Mouse (Mus musculus) midbrain, embryonic 12.5 days (tissue): ENCODE results near the gene Gm19426. TPM values are rescaled to one million over a fixed set of nuclear protein-coding genes. Genes with fewer than 3 reads are reported as not detected.

Experiments
- ATAC-seq: fragments of 200-750 bp; cut with Nextera tagmentation; 2 replicates; pipeline ENCODE4 v1.8.0; 2017; ENCODE audit warnings: low read depth, moderate TSS enrichment, moderate library complexity; ENCODE audit not compliant: low FRiP score
- H3K27ac ChIP-seq: fragments of 300-500 bp; sonication (generic); replicated peaks from 2 replicates; pipeline ENCODE4 v1.5.1; 2016; ENCODE audit warnings: mild to moderate bottlenecking
- H3K27me3 ChIP-seq: fragments of 300-500 bp; sonication (generic); 2 replicates; pipeline ENCODE4 v1.6.1; 2016; ENCODE audit warnings: mild to moderate bottlenecking
- H3K36me3 ChIP-seq: fragments of 300-500 bp; sonication (generic); 2 replicates; pipeline ENCODE4 v1.6.1; 2016
- H3K4me1 ChIP-seq: fragments of 300-500 bp; sonication (generic); 2 replicates; pipeline ENCODE4 v1.6.1; 2016
- H3K4me2 ChIP-seq: fragments of 300-500 bp; sonication (generic); replicated peaks from 2 replicates; pipeline ENCODE4 v1.6.1; 2016; ENCODE audit warnings: mild to moderate bottlenecking, moderate library complexity
- H3K4me3 ChIP-seq: fragments of 300-500 bp; sonication (generic); 2 replicates; pipeline ENCODE4 v1.5.1; 2016; ENCODE audit warnings: mild to moderate bottlenecking
- H3K9ac ChIP-seq: fragments of 300-500 bp; sonication (generic); replicated peaks from 2 replicates; pipeline ENCODE4 v1.6.1; 2016; ENCODE audit warnings: mild to moderate bottlenecking, moderate library complexity
- H3K9me3 ChIP-seq: fragments of 300-500 bp; sonication (generic); 2 replicates; pipeline ENCODE4 v1.6.1; 2016; ENCODE audit warnings: mild to moderate bottlenecking
- WGBS: fragments of 180-500 bp; shearing (Covaris S2); methylation state at CpG from one replicate; pipeline ENCODE4 v1.1.7; 2016; 5-methylcytosine and 5-hydroxymethylcytosine counted together
- polyA plus RNA-seq: library from polyadenylated mRNA; unstranded; fragments of >200 nt; fragmentation: Nextera tagmentation; extraction: Ambion mirVana; gene quantifications from 2 replicates; pipeline ENCODE4 v1.2.1, GENCODE M21; 2016

Gm19426 gene
- polyA plus RNA-seq, 1 experiment from 2014 or later: 9.1 TPM

GRCm38 (mm10) chr2:84716423-84717355 lies 26.8 kb downstream of the Gm19426 start:
- Histone ChIP-seq H3K27me3 (no peaks in the 10 kb centered on the region), H3K4me2 (peak overlapping the region; percentile 81), H3K4me3 (peak overlapping the region; percentile 96), H3K9me3 (no peaks in the 10 kb centered on the region), H3K27ac (peak overlapping the region; percentile 97; the same call in 1 of the 2 replicates), H3K4me1 (peaks cover 16% of the 10 kb centered on the region), H3K36me3 (peaks cover 7% of the 10 kb centered on the region), H3K9ac (peak overlapping the region; percentile 71)
- ATAC-seq: no peak
- WGBS: 39% methylated on average over 9 of the region's 9 CpGs

GRCm38 (mm10) chr2:84715562-84716361 lies 27.7 kb downstream of the Gm19426 start:
- Histone ChIP-seq H3K4me3 (peak overlapping the region; percentile 96), H3K4me2 (peak overlapping the region; percentile 81), H3K27ac (peak overlapping the region; percentile 97), H3K4me1 (peaks cover 16% of the 10 kb centered on the region), H3K27me3 (no peaks in the 10 kb centered on the region), H3K36me3 (peaks cover 4% of the 10 kb centered on the region; the same call in 1 of the 2 replicates), H3K9me3 (no peaks in the 10 kb centered on the region), H3K9ac (peak overlapping the region; percentile 94)
- peak; percentile 94 for ATAC-seq
- WGBS: under 1% methylated on average over 33 of the region's 33 CpGs

- H3K9ac ChIP-seq: peak within 1 kb of the TSS; percentile 94
- under 1% methylated on average over 81 of the region's 107 CpGs for WGBS
- H3K4me1 ChIP-seq: peaks cover 16% of the 10 kb centered on the region
- H3K4me3 ChIP-seq: peak within 1 kb of the TSS; percentile 96
- peak within 1 kb of the TSS; percentile 97 for H3K27ac ChIP-seq
- H3K4me2 ChIP-seq: peak within 1 kb of the TSS; percentile 81
- no peaks in the 10 kb centered on the region for H3K9me3 ChIP-seq
- no peaks in the 10 kb centered on the region for H3K27me3 ChIP-seq
- H3K36me3 ChIP-seq: peaks cover 12% of the 10 kb centered on the region
- peak; percentile 97 for ATAC-seq
Observed at GRCm38 (mm10) chr2:84714811-84715561, 28.5 kb downstream of the Gm19426 start, which contains the start of gene Zdhhc5. Gene Zdhhc5 (minus strand): TSS chr2:84715180.

- 1% methylated on average over 24 of the region's 26 CpGs for WGBS
- Histone ChIP-seq H3K4me1 (peaks cover 16% of the 10 kb centered on the region), H3K4me3 (peak overlapping the region; percentile 96), H3K27ac (peak overlapping the region; percentile 97), H3K4me2 (peak overlapping the region; percentile 81), H3K9me3 (no peaks in the 10 kb centered on the region), H3K9ac (peak overlapping the region; percentile 94), H3K27me3 (no peaks in the 10 kb centered on the region), H3K36me3 (peaks cover 16% of the 10 kb centered on the region)
- peak; percentile 16 for ATAC-seq
Observed at GRCm38 (mm10) chr2:84714422-84714810, 29.0 kb downstream of the Gm19426 start.

- H3K4me1 ChIP-seq: peaks cover 26% of the 10 kb centered on the region
- WGBS: 88% methylated on average over 2 of the region's 2 CpGs
- ATAC-seq: no peak
- H3K9ac ChIP-seq: no peak overlapping the region
- H3K27me3 ChIP-seq: no peaks in the 10 kb centered on the region
- H3K9me3 ChIP-seq: no peaks in the 10 kb centered on the region
- H3K4me3 ChIP-seq: no peak overlapping the region
- no peak overlapping the region for H3K4me2 ChIP-seq
- H3K27ac ChIP-seq: no peak overlapping the region
- H3K36me3 ChIP-seq: peaks cover 33% of the 10 kb centered on the region
Observed at GRCm38 (mm10) chr2:84711898-84712297, 31.6 kb downstream of the Gm19426 start.

- Histone ChIP-seq H3K27me3 (no peaks in the 10 kb centered on the region), H3K4me2 (no peak overlapping the region), H3K36me3 (peaks cover 50% of the 10 kb centered on the region), H3K9me3 (no peaks in the 10 kb centered on the region), H3K9ac (no peak overlapping the region), H3K27ac (no peak overlapping the region), H3K4me3 (no peak overlapping the region), H3K4me1 (peaks cover 12% of the 10 kb centered on the region; the same call in 1 of the 2 replicates)
- 76% methylated on average over 1 of the region's 1 CpGs for WGBS
- ATAC-seq: no peak; the same call in 1 of the 2 replicates
Observed at GRCm38 (mm10) chr2:84707523-84707922, 35.9 kb downstream of the Gm19426 start.

GRCm38 (mm10) chr2:84705295-84705694 lies 38.2 kb downstream of the Gm19426 start:
- WGBS: 85% methylated on average over 1 of the region's 1 CpGs
- Histone ChIP-seq H3K27ac (no peak overlapping the region), H3K9ac (no peak overlapping the region), H3K4me1 (peaks cover 12% of the 10 kb centered on the region; the same call in 1 of the 2 replicates), H3K27me3 (no peaks in the 10 kb centered on the region), H3K4me2 (no peak overlapping the region), H3K9me3 (no peaks in the 10 kb centered on the region), H3K36me3 (peaks cover 49% of the 10 kb centered on the region), H3K4me3 (no peak overlapping the region)
- ATAC-seq: no peak

- Histone ChIP-seq H3K27me3 (no peaks in the 10 kb centered on the region), H3K27ac (no peak overlapping the region), H3K36me3 (peaks cover 41% of the 10 kb centered on the region; the same call in 1 of the 2 replicates), H3K4me2 (no peak overlapping the region), H3K9me3 (no peaks in the 10 kb centered on the region), H3K4me1 (peaks cover 12% of the 10 kb centered on the region; the same call in 1 of the 2 replicates), H3K9ac (no peak overlapping the region), H3K4me3 (no peak overlapping the region)
- ATAC-seq: no peak
- WGBS: 69% methylated on average over 5 of the region's 5 CpGs
Observed at GRCm38 (mm10) chr2:84704329-84704728, 39.1 kb downstream of the Gm19426 start.

GRCm38 (mm10) chr2:84703497-84703896 lies 40.0 kb downstream of the Gm19426 start:
- Histone ChIP-seq H3K4me2 (no peak overlapping the region), H3K36me3 (peaks cover 40% of the 10 kb centered on the region), H3K27ac (no peak overlapping the region), H3K4me1 (peaks cover 8% of the 10 kb centered on the region; the same call in 1 of the 2 replicates), H3K4me3 (no peak overlapping the region), H3K9me3 (no peaks in the 10 kb centered on the region), H3K27me3 (no peaks in the 10 kb centered on the region), H3K9ac (no peak overlapping the region)
- ATAC-seq: no peak
- 96% methylated on average over 1 of the region's 1 CpGs for WGBS

GRCm38 (mm10) chr2:84695007-84695695 lies 48.3 kb downstream of the Gm19426 start:
- Histone ChIP-seq H3K4me3 (no peak overlapping the region), H3K27me3 (no peaks in the 10 kb centered on the region), H3K36me3 (peaks cover 70% of the 10 kb centered on the region), H3K27ac (no peak overlapping the region), H3K4me1 (no peaks in the 10 kb centered on the region), H3K4me2 (no peak overlapping the region), H3K9ac (no peak overlapping the region), H3K9me3 (no peaks in the 10 kb centered on the region)
- WGBS: 93% methylated on average over 5 of the region's 5 CpGs
- ATAC-seq: no peak
